Mouse (Mus musculus): ENCODE measurements around the gene Pttg1. TPM values are rescaled to one million over a fixed set of nuclear protein-coding genes. Genes with fewer than 3 reads are reported as not detected.

Gene Pttg1
- 40.7 and 57.0 TPM in 2 replicates for polyA plus RNA-seq (2011; ENCODE audit: insufficient read length, low read depth, missing spikeins)

GRCm38 (mm10) chr11:43425824-43426413 is at the start of gene Pttg1:
Gene Pttg1 (minus strand): TSS chr11:43426251.
- TF ChIP-seq POLR2A (IDR thresholded peaks at IDR 0.05; ENCODE audit: low read depth, low read length) = peak; percentile 98
- no peak for TF ChIP-seq CTCF (IDR thresholded peaks at IDR 0.05; ENCODE audit: borderline replicate concordance, insufficient read depth, low read length)
- peak within 1 kb of the TSS; percentile 64; the same call in 1 of the 2 replicates for H3K27ac ChIP-seq (ENCODE audit: insufficient read depth, low read length)

GRCm38 (mm10) chr11:43474225-43474774 is 48.2 kb upstream of the Pttg1 start, which contains the start of gene C1qtnf2:
Gene C1qtnf2 (plus strand): TSS chr11:43474276.
- Histone ChIP-seq H3K4me1 (ENCODE audit: control insufficient read depth, insufficient read depth, low read length) (peaks cover 7% of the 10 kb centered on the region), H3K27ac (ENCODE audit: insufficient read depth, low read length) (0 out of 2 replicates have a peak within 1 kb of the TSS, but pooled peaks have one; percentile 27), H3K4me3 (ENCODE audit: insufficient read depth, low read length) (peak within 1 kb of the TSS; percentile 26)
- TF ChIP-seq POLR2A (IDR thresholded peaks at IDR 0.05; ENCODE audit: low read depth, low read length) (no peak), CTCF (IDR thresholded peaks at IDR 0.05; ENCODE audit: borderline replicate concordance, insufficient read depth, low read length) (no peak)

More at GRCm38 (mm10) chr11:43425824-43426413, at the start of gene Pttg1:
- H3K4me3 ChIP-seq (ENCODE audit: insufficient read depth, low read length) = peak within 1 kb of the TSS; percentile 73
- H3K4me1 ChIP-seq (ENCODE audit: control insufficient read depth, insufficient read depth, low read length) = no peaks in the 10 kb centered on the region

GRCm38 (mm10) chr11:43473635-43474224 is 47.7 kb upstream of the Pttg1 start:
- no peak overlapping the region for H3K4me3 ChIP-seq (ENCODE audit: insufficient read depth, low read length)
- no peak overlapping the region for H3K27ac ChIP-seq (ENCODE audit: insufficient read depth, low read length)
- TF ChIP-seq CTCF (IDR thresholded peaks at IDR 0.05; ENCODE audit: borderline replicate concordance, insufficient read depth, low read length) (no peak), POLR2A (IDR thresholded peaks at IDR 0.05; ENCODE audit: low read depth, low read length) (no peak)
- H3K4me1 ChIP-seq (ENCODE audit: control insufficient read depth, insufficient read depth, low read length) = peaks cover 7% of the 10 kb centered on the region

GRCm38 (mm10) chr11:43473115-43473514 is 47.1 kb upstream of the Pttg1 start:
- no peak overlapping the region for H3K27ac ChIP-seq (ENCODE audit: insufficient read depth, low read length)
- no peak for TF ChIP-seq POLR2A (IDR thresholded peaks at IDR 0.05; ENCODE audit: low read depth, low read length)
- no peak for TF ChIP-seq CTCF (IDR thresholded peaks at IDR 0.05; ENCODE audit: borderline replicate concordance, insufficient read depth, low read length)

DNA sequence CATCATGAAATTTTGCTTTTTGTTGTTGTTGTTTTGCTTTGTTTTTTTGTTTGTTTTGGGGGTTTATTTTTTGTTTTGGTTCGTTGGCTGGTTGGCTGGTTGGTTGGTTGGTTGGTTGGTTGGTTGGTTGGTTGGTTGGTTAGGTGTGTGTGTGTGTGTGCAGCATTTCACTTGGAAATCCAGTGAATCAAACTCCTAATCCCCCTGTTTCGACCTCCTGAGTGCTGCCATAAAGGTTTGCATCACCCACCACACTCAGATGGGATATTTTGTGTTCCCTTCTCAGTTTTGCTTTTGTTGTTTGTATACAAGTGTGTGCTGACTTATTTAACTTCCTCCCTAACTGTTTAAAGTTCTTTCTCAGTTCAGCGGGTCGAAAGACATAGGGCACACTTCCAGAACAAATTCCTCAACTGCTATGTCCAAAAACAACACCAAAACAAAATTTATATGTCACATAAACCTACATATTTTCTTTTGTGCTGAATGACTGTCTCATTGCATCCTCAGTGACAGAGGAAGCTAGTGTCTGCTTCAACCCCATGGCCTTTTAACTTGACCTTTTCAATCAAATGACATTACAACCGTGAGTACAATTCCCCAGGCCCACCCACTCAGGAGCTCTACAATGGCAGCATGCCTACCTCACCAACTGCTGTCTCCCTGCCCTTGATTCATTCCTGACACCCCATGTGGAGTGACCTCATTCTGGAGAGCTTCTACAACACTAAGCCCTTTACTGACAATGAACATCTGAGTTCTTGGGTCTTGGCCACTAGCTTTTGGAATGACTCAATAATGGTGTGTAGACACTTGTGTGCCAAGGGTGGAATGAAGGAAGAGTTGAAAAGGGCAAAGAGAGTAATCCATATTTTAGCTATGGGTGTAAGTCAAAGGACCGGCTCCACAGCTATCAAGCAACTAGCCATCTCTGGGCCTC is 45.1 kb upstream of the Pttg1 start:
- H3K4me3 ChIP-seq (ENCODE audit: insufficient read depth, low read length) = no peak overlapping the region
- no peak for TF ChIP-seq CTCF (IDR thresholded peaks at IDR 0.05; ENCODE audit: borderline replicate concordance, insufficient read depth, low read length)
- no peak for TF ChIP-seq POLR2A (IDR thresholded peaks at IDR 0.05; ENCODE audit: low read depth, low read length)
- H3K27ac ChIP-seq (ENCODE audit: insufficient read depth, low read length) = no peak overlapping the region
- H3K4me1 ChIP-seq (ENCODE audit: control insufficient read depth, insufficient read depth, low read length) = peaks cover 7% of the 10 kb centered on the region

More at GRCm38 (mm10) chr11:43473115-43473514, 47.1 kb upstream of the Pttg1 start:
- Histone ChIP-seq H3K4me3 (ENCODE audit: insufficient read depth, low read length) (no peak overlapping the region), H3K4me1 (ENCODE audit: control insufficient read depth, insufficient read depth, low read length) (peaks cover 7% of the 10 kb centered on the region)

DNA sequence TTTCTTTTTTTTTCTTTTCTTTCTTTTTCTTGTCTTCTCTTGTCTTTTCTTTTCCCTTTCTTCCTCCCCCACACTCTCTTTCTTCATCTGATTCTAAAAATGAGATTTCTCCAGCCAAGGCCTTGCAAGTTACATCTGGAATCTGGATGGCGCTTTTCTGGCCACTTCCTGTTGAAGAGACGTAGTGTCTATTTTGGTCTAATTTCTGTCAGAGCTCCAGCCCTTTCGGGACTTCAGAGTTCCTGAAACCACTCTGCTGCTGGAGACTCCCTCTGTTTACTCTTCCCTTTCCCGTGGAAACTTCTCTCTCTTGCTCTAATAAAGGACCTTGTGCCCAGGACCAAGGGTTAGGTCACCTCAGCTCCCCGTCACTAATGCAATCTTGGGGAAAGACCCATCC is 44.1 kb upstream of the Pttg1 start:
- H3K4me3 ChIP-seq (ENCODE audit: insufficient read depth, low read length) = no peak overlapping the region
- TF ChIP-seq POLR2A (IDR thresholded peaks at IDR 0.05; ENCODE audit: low read depth, low read length) (no peak), CTCF (IDR thresholded peaks at IDR 0.05; ENCODE audit: borderline replicate concordance, insufficient read depth, low read length) (no peak)
- peaks cover 6% of the 10 kb centered on the region for H3K4me1 ChIP-seq (ENCODE audit: control insufficient read depth, insufficient read depth, low read length)
- H3K27ac ChIP-seq (ENCODE audit: insufficient read depth, low read length) = no peak overlapping the region

DNA sequence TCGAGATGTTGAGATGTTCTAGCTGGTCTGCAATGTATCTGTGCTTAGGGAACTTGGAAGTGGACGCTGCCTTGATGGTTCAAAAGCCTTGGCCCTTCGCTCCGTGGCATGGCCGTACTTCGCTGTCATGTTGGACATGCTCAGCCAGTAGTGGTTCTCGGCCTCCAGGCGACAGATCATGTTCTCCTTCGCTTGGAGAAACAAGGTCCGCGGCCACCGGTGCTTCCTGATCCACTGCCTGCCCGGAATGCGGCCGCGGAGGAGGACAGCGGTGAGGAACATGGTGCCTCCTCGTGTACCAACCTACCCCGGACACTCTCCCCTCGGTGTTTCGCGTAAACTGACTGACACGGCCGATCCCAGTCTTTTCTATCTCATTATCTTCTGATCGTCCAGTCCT is 37.2 kb upstream of the Pttg1 start:
- TF ChIP-seq POLR2A (IDR thresholded peaks at IDR 0.05; ENCODE audit: low read depth, low read length) (no peak), CTCF (IDR thresholded peaks at IDR 0.05; ENCODE audit: borderline replicate concordance, insufficient read depth, low read length) (no peak)
- Histone ChIP-seq H3K27ac (ENCODE audit: insufficient read depth, low read length) (no peak overlapping the region), H3K4me3 (ENCODE audit: insufficient read depth, low read length) (no peak overlapping the region), H3K4me1 (ENCODE audit: control insufficient read depth, insufficient read depth, low read length) (no peaks in the 10 kb centered on the region)

- no peaks in the 10 kb centered on the region for H3K4me1 ChIP-seq (ENCODE audit: control insufficient read depth, insufficient read depth, low read length)
These were observed 26.2 kb upstream of the Pttg1 start for GRCm38 (mm10) chr11:43452266-43452665.

GRCm38 (mm10) chr11:43451322-43451721 is 25.3 kb upstream of the Pttg1 start:
- Histone ChIP-seq H3K4me3 (ENCODE audit: insufficient read depth, low read length) (no peak overlapping the region), H3K27ac (ENCODE audit: insufficient read depth, low read length) (no peak overlapping the region), H3K4me1 (ENCODE audit: control insufficient read depth, insufficient read depth, low read length) (no peaks in the 10 kb centered on the region)
- TF ChIP-seq POLR2A (IDR thresholded peaks at IDR 0.05; ENCODE audit: low read depth, low read length) (no peak), CTCF (IDR thresholded peaks at IDR 0.05; ENCODE audit: borderline replicate concordance, insufficient read depth, low read length) (no peak)

More at GRCm38 (mm10) chr11:43452266-43452665, 26.2 kb upstream of the Pttg1 start:
- no peak for TF ChIP-seq CTCF (IDR thresholded peaks at IDR 0.05; ENCODE audit: borderline replicate concordance, insufficient read depth, low read length)
- no peak for TF ChIP-seq POLR2A (IDR thresholded peaks at IDR 0.05; ENCODE audit: low read depth, low read length)
- Histone ChIP-seq H3K27ac (ENCODE audit: insufficient read depth, low read length) (no peak overlapping the region), H3K4me3 (ENCODE audit: insufficient read depth, low read length) (no peak overlapping the region)

All from embryonic fibroblast, embryonic 13.5 days (primary cell).